Mouse (Mus musculus) heart, postnatal 36 days (tissue): Measurements from ENCODE around the gene Prrc2b. TPM values are rescaled to one million over a fixed set of nuclear protein-coding genes. Genes with fewer than 3 reads are reported as not detected.

Experiments used
- DNase-seq, 2 experiments: peaks; one replicate each; pipeline ENCODE4 v3.0.0; 2021 to 2022
- intact Hi-C: fragments of 180-260 bp; cut with DNase I; formaldehyde crosslinking; loops from one replicate; pipeline ENCODE4 v1.15.1; 2025
- microRNA-seq, 2 experiments: library from miRNA; unstranded; fragments of <30 nt; microRNA quantifications; one replicate each; pipeline ENCODE4 v1.2.0; 2021; ENCODE audit warnings: borderline number of aligned reads in 2 of 2
- total RNA-seq, 2 experiments: library from RNA; stranded (reverse); gene quantifications; 2 replicates each; pipeline ENCODE4 v1.2.3; 2021

The Prrc2b gene
- total RNA-seq, 2 experiments from 2014 or later = 75.5 to 80.0 TPM

GRCm38 (mm10) chr2:32254563-32254962 lies 103.7 kb downstream of the Prrc2b start:
- DNase-seq = no peak
- intact Hi-C loops = no loop called here

GRCm38 (mm10) chr2:32256273-32256672 lies 105.4 kb downstream of the Prrc2b start:
- DNase-seq = no peak
- intact Hi-C loops = no loop called here

DNA sequence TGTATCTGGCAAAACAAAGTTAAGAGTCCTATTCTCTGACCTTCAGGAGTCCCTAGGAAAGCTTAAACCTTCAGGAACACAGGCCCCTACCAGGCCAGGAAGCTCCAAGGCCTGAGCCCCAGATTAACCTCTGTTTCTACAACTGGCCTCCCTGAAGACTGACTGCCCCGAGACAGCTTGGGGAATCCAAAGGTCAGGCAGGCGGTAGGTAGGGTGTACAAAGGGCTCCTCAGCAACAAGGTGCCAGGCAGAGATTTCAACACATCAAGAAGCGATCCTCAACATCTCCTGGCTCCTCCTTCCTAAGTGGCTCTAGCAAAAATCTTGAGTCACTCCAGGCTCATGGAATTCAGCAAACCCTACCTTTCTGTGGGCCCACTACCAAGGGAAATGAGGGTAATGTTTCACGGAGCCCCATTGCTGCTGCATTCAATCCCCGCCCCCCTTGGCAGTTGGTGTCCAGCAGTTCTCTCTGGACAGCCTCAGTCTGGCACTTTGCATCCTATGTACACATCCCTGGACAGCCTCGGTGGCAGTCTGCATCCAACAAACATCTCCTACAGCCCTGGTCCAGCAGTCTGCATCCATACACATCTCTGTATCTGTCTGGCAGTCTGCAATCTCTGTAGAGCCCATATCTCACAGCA lies 108.1 kb downstream of the Prrc2b start:
- DNase-seq = no peak
- intact Hi-C loops = loop anchor here (2.0 kb wide), 1 partner anchor 22 kb away; the partner anchor contains the start of gene Pomt1

DNA sequence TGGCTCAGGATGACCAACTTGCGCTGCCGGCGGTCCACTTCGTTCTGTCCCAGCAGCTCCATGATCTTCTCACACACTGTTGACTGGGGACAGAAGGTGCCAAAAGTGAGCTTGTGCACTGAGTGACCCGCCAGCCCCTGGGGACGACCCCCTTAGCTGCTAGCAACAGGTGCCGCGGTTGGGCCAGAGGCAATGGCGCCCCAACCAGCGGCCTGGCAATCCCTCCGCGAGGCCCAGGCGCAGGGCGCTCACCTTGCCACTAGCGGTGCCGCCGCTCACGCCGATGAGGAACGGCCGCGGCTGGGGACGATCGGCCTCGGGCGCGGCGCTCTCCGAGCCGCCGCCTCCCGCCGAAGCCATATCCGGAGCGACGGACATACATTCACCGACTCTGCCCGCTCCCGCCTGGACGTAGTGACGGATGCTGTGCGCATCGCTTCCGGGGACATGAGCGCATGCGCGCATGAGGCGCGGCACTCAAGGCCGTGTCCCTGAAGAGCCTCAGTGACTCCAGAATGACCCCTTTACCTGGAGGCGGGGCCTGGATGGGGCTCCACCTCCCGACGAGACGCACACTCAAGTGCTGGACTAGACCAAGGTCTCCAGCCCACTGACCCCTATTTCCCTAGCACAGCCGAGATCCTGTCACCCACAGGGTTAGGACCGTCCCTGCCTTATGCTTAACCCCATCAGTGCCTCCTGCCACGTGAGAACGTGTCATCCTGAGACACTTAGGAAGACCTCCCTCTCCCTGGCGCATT lies 109.0 kb downstream of the Prrc2b start, which contains the start of gene Uck1:
Uck1 (minus strand) TSS at position 503 of the 761 bp plus-strand sequence.
- DNase-seq = peak; percentile 85 to 88
- intact Hi-C loops = loop anchor here (2.0 kb wide), 2 partner anchors 23 kb away; partner anchors contain the start of gene Pomt1

DNA sequence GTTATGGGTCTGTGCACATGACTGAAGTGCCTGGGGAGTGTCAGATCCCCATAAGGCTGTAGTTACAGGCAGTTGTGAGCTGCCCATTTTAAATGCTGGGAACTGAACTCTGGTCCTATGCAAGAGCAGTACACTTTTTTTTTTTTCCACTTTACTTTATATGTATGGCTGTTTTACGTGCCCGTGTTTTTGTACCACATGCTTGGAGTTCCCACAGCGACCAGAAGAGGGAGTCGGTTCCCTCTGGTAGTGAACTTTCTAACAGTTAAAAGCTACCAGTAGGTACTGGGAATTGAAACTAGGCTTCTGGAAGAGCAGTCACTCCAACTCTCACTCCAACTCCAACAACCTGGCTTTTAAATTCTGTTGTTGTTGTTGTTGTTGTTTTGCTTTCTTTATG lies 109.8 kb downstream of the Prrc2b start:
- intact Hi-C loops = loop anchor here (2.0 kb wide), 1 partner anchor 22 kb away; no protein-coding TSS in a partner anchor
- peak; percentile 36 to 47 for DNase-seq

DNA sequence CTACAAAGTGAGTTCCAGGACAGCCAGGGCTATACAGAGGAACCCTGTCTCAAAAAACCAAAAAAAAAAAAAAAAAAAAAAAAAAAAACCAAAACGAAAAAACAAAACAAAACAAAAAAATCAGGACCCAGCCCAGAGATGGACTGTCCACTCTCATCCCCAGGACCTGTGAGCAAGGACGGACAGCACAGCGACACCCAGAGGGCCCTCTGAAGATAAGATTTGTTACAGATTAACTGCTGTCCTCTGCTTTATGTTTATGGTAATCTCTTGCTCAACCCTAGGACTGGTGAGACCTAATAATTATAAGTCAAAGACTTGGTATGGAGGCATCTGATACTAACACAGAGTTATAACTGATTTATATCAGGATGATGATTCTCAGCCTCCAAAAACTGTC lies 124.9 kb downstream of the Prrc2b start:
- intact Hi-C loops = no loop called here
- no peak for DNase-seq

DNA sequence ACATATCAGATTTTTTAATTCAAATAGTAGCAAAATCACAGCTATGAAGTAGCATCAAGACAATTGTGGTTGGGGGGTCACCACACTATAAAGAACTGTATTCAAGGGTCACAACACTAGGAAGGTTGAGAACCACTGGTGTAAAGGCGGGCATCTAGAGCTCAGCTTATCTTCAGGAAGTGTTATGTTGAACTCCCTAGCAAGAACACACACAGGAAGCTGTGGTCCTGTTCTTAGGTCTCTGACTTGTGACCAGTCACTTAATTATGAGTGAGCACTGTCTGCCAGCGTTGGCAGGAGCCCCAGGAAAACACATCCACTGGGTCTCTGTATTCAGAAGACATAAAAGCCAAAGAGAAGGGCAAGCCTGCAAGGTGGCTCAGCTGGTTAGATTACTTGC lies 131.4 kb downstream of the Prrc2b start:
- no peak for DNase-seq
- intact Hi-C loops = loop anchor here (2.0 kb wide), 1 partner anchor 21 kb away; the partner anchor contains the start of gene Uck1

DNA sequence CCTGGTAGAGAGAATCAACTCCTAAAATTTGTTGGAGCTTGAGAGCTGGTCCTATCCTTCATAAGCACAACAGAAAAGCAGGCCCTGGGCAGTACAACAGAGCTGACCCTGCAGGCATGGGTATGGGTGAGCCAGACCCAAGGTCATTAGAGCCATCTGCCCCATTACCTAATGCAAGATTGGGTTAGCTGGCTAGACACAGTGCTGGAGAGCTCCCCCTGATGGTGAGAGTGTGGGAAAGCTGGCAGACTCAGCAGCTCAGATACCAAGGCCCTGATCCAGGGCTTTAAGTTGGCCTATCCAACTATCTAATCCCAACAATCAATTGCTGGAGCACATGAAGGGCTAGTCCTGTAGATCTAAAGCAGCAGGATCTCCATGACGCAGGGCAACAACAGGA lies 131.8 kb downstream of the Prrc2b start:
- intact Hi-C loops = loop anchor here (2.0 kb wide), 1 partner anchor 22 kb away; the partner anchor contains the start of gene Uck1

DNA sequence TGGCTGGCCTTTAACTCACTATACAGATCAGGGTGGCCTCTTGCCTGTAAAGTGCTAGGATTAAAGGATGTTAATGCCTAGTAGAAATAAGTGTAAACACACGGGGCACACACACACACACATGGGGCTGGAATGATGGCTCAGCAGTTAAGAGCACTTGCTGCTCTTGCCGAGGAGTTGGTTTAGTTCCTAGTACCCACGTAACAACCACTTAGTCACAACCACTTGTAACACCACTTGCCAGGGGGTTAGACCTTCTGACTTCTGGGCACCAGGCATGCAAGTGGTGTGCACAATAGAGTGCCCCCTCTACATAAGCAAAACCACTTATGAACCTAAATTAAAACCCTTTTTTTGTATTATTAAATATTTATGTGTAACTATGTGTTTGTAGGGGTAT lies 133.1 kb downstream of the Prrc2b start:
- intact Hi-C loops = loop anchor here (2.0 kb wide), 1 partner anchor 23 kb away; the partner anchor contains the start of gene Uck1
- DNase-seq = no peak

More for the DNA sequence above, 131.8 kb downstream of the Prrc2b start:
- DNase-seq = peak; percentile 49 to 50

Small RNAs within 50 kb of the gene (microRNA-seq; reads per million reads assigned to microRNA genes)
- 0 reads per million in 2 experiments for gene Gm27805

Other genes with a start within 250 kb of the Prrc2b start
- gene Aif1l, start 200.9 kb upstream of the Prrc2b start, total RNA-seq = 1 to 10 TPM; 1.6 to 3.2 TPM
- gene Nup214, start 176.6 kb upstream of the Prrc2b start, total RNA-seq = 10 to 100 TPM; 33.4 to 34.5 TPM
- gene Fam78a, start 66.2 kb upstream of the Prrc2b start, total RNA-seq = 10 to 100 TPM; 14.3 to 15.8 TPM
- gene Plpp7, start 55.6 kb upstream of the Prrc2b start, total RNA-seq = 10 to 100 TPM; 24.7 to 32.1 TPM
- gene Pomt1, start 85.5 kb downstream of the Prrc2b start, total RNA-seq = 10 to 100 TPM; 13.7 to 14.3 TPM
- gene Uck1, start 109.1 kb downstream of the Prrc2b start, total RNA-seq = 10 to 100 TPM; 22.9 to 24.1 TPM
- 10 to 100 TPM; 74.5 to 78.2 TPM for gene Golga2, start 136.3 kb downstream of the Prrc2b start, total RNA-seq
- gene Swi5, start 137.0 kb downstream of the Prrc2b start, total RNA-seq = 100 to 1,000 TPM; 188 to 208 TPM
- gene Ciz1, start 201.2 kb downstream of the Prrc2b start, total RNA-seq = 10 to 100 TPM; 25.0 to 33.3 TPM
- gene Dnm1, start 202.3 kb downstream of the Prrc2b start, total RNA-seq = 1 to 10 TPM; 4.0 TPM
- gene 1110008P14Rik, start 230.9 kb downstream of the Prrc2b start, total RNA-seq = 10 to 100 TPM; 43.9 to 44.3 TPM
- gene Lcn2, start 237.2 kb downstream of the Prrc2b start, total RNA-seq = 1 to 10 TPM; 3.1 to 7.0 TPM
- gene Ptges2, start 244.8 kb downstream of the Prrc2b start, total RNA-seq = 10 to 100 TPM; 69.9 to 70.6 TPM